Mouse (Mus musculus) forebrain, embryonic 14.5 days (tissue): ENCODE data around the gene Lmcd1. TPM values are rescaled to one million over a fixed set of nuclear protein-coding genes. Genes with fewer than 3 reads are reported as not detected.

ENCODE experiments used
- ATAC-seq: fragments of 200-750 bp; cut with Nextera tagmentation; 2 replicates; pipeline ENCODE4 v1.8.0; 2017; ENCODE audit warnings: mild to moderate bottlenecking, moderate library complexity
- DNase-seq: peaks from one replicate; pipeline ENCODE4 v3.0.0-alpha.2; 2015; ENCODE audit warnings: low spot score
- H3K27ac ChIP-seq: fragments of 300-500 bp; sonication (generic); 2 replicates; pipeline ENCODE4 v1.5.1; 2014; ENCODE audit warnings: low read depth, mild to moderate bottlenecking, control low read depth, low read length, moderate library complexity
- H3K27me3 ChIP-seq: fragments of 300-500 bp; sonication (generic); replicated peaks from 2 replicates; pipeline ENCODE4 v1.6.1; 2014; ENCODE audit warnings: low read length, control low read depth, mixed read lengths; ENCODE audit not compliant: control insufficient read depth, insufficient read depth
- H3K36me3 ChIP-seq: fragments of 300-500 bp; sonication (generic); 2 replicates; pipeline ENCODE4 v1.6.1; 2014; ENCODE audit warnings: low read length, control low read depth; ENCODE audit not compliant: control insufficient read depth, insufficient read depth
- H3K4me1 ChIP-seq: fragments of 300-500 bp; sonication (generic); 2 replicates; pipeline ENCODE4 v1.6.1; 2014; ENCODE audit warnings: antibody characterized with exemption, low read length, control low read depth; ENCODE audit not compliant: control insufficient read depth, insufficient read depth
- H3K4me2 ChIP-seq: fragments of 300-500 bp; sonication (generic); 2 replicates; pipeline ENCODE4 v1.6.1; 2014; ENCODE audit warnings: mild to moderate bottlenecking, control low read depth, low read length
- H3K4me3 ChIP-seq: fragments of 300-500 bp; sonication (generic); 2 replicates; pipeline ENCODE4 v1.5.1; 2014; ENCODE audit warnings: low read depth, low read length, control low read depth
- H3K9ac ChIP-seq: fragments of 300-500 bp; sonication (generic); 2 replicates; pipeline ENCODE4 v1.6.1; 2014; ENCODE audit warnings: mild to moderate bottlenecking, low read length, control low read depth, moderate library complexity
- H3K9me3 ChIP-seq: fragments of 300-500 bp; sonication (generic); replicated peaks from 2 replicates; pipeline ENCODE4 v1.6.1; 2016; ENCODE audit warnings: low read length, control low read depth, mixed read lengths; ENCODE audit not compliant: control insufficient read depth
- WGBS: fragments of 180-500 bp; shearing (Covaris S2); extraction: QIAGEN DNeasy Blood & Tissue Kit; methylation state at CpG from one replicate; pipeline ENCODE4 v1.1.7; 2014; 5-methylcytosine and 5-hydroxymethylcytosine counted together
- polyA plus RNA-seq: library from polyadenylated mRNA; unstranded; fragments of >200 nt; fragmentation: Nextera tagmentation; extraction: Ambion mirVana; gene quantifications from 2 replicates; pipeline ENCODE4 v1.2.1, GENCODE M21; 2014

Gene Lmcd1
- polyA plus RNA-seq, 1 experiment from 2014 or later: 16.7 TPM

DNA sequence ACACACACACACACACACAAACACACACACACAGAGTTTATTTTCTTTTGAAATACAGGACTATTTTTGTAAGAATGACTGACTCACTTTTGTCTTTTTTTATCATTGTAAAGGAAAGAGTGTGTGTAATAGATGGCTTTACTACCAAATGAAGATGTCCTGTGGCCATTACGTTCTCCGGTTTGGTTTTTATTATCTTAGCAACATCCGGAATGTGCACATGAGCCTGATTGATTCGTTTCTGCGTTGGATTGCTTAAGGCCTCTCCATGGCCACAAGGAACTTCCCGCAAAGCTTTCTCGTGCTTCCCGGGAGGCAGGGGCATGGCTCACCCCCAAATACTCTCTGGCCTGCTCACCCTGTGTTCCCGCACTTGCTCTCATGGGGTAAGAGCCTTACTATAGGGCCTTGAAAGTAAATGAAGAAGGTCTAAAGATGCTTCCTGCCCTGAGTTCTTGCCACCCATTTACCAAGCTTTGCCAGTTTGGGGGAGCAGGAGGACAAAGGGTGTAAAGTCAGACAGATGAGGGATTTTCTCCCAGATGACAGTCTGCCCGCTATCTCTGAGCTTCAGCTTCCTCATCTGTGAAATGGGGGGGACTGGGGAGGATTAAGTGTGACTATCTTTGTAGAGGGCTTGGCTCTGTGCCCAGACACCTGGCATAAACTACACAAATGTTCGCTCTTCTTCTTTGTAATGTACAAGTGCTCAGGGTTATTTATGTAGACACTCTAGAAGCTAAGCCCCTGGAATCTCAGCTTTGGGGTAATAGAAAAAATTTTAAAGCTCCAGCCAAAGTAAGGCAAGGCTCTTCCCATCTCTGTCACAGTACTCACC lies 18.0 kb upstream of the Lmcd1 start:
- Histone ChIP-seq H3K27me3 (no peaks in the 10 kb centered on the region), H3K4me1 (no peaks in the 10 kb centered on the region), H3K27ac (no peak overlapping the region), H3K9me3 (no peaks in the 10 kb centered on the region), H3K36me3 (no peaks in the 10 kb centered on the region), H3K4me2 (no peak overlapping the region), H3K4me3 (no peak overlapping the region), H3K9ac (no peak overlapping the region)
- DNase-seq (peak; percentile 8), ATAC-seq (no peak)
- WGBS: 81% methylated on average over 11 of the region's 11 CpGs

DNA sequence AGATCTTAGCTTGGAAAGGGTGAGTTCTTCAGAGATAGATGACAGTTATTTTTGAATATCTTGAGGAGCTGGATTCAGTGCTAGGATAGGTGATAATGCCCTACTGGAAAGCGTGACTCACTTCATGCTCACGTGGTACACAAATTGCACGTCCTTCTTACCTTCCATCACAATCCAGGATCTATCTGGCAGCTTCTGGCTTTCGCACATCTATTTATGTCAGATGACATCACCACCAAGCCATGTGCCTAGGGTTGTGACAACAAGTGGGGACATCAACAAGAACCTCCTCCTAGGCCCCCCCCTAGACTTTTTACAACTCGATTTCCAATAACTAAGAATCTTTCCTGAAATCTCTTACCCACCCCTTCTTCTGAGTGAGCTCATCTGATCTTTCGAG lies 17.0 kb upstream of the Lmcd1 start:
- Histone ChIP-seq H3K4me2 (no peak overlapping the region), H3K4me1 (no peaks in the 10 kb centered on the region), H3K9ac (no peak overlapping the region), H3K4me3 (no peak overlapping the region), H3K9me3 (no peaks in the 10 kb centered on the region), H3K27me3 (no peaks in the 10 kb centered on the region), H3K27ac (no peak overlapping the region), H3K36me3 (no peaks in the 10 kb centered on the region)
- ATAC-seq (no peak), DNase-seq (no peak)
- WGBS: 88% methylated on average over 6 of the region's 6 CpGs

DNA sequence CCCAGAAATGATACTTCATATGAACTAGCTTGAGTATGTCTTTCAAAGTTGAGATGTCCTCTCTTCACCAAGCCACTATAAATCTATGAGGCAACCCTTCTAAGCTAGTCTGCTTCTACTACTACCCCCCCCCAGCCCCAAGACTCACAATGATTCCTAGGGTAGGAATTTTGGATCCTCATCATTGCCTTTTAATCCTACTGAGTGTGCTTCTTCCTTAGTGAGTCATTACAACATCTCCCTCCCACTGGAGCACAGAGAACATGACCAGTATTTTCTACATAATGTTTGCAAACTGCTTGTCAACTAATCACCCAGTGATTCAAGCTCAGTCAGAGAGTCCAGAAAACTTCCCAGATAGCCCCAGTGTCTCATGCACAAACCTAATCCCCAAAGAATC lies 12.5 kb upstream of the Lmcd1 start:
- no peaks in the 10 kb centered on the region for H3K4me1 ChIP-seq
- H3K9me3 ChIP-seq: no peaks in the 10 kb centered on the region
- DNase-seq (no peak), ATAC-seq (no peak)
- H3K36me3 ChIP-seq: no peaks in the 10 kb centered on the region
- no peak overlapping the region for H3K9ac ChIP-seq
- no peak overlapping the region for H3K4me2 ChIP-seq
- no peak overlapping the region for H3K27ac ChIP-seq
- no peaks in the 10 kb centered on the region for H3K27me3 ChIP-seq
- no peak overlapping the region for H3K4me3 ChIP-seq

DNA sequence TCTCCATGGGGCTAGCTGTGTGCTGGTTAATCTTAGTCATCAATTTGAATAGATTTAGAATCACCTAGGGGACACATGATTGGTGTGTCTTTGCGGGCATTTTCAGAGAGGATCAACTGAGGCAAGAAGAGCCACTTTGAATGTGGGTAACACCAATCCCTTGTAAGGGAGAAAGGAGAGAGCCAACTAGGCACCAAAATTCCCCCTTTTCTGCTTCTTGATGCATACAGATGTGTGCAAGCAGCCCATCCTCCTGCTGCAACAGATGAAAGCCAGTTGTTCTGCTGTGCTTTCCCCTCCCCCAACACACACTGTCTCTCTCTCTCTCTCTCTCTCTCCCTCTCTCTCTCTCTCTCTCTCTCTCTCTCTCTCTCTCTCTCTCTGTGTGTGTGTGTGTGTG lies 9.2 kb upstream of the Lmcd1 start:
- 90% methylated on average over 1 of the region's 1 CpGs for WGBS
- ATAC-seq: no peak
- H3K4me2 ChIP-seq: no peak overlapping the region
- no peak overlapping the region for H3K4me3 ChIP-seq
- no peak for DNase-seq
- H3K9me3 ChIP-seq: no peaks in the 10 kb centered on the region
- no peaks in the 10 kb centered on the region for H3K27me3 ChIP-seq
- H3K4me1 ChIP-seq: peaks cover 5% of the 10 kb centered on the region; the same call in 1 of the 2 replicates
- no peak overlapping the region for H3K27ac ChIP-seq
- no peaks in the 10 kb centered on the region for H3K36me3 ChIP-seq
- no peak overlapping the region for H3K9ac ChIP-seq

DNA sequence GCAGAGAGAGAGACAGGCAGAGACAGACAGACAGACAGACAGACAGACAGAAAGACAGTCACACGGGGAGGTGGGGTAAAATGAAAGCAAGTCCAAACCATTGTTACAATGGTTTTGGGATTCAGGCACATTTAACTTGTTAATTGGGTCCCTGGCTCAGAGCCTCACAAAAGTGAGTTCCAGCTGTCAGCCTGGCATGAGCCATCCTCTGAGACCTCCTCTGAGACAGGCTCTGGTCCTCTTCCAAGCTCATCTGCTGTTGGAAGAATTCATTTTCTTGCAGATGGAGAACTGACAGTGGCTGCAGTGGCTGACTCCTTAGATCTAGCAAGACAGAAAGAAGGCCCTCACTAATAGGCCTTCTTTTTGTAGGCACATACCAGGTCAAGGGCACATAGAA lies 6.9 kb upstream of the Lmcd1 start:
- WGBS: 20% methylated on average over 1 of the region's 1 CpGs
- ATAC-seq: peak; percentile 74

DNA sequence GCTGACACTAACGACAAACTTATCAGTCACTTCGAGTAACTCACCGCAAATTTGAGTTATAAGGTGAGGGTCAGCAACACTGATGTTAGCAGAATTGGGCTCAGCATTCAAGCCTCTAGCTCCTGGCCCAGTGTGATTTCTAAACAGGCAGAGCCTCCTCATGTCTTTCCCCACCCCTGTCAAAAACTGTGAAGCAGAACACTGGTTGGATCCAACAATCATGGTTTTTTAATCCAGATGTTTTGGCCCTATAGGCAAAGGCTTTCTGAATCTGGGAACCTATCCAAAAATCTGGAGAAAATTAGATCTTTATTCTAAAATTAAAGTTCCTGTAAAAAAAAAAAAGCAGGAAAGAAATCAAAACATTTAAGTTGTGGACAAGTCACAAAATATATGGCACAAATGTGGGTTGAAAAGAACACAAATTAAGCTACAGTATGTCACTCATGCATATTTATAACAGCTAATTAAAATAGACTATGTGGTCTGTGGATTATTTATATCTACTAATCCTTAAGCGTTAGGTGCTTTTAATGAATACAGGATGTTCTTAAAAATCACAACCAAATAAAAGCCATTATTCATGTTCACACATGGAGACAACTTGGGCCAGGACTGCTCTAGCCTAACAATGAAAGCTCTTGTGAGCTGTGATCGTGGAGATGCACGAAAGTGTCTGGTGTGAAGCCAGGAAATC lies 5.7 kb upstream of the Lmcd1 start:
- no peak overlapping the region for H3K4me2 ChIP-seq
- 0 out of 2 replicates have a peak, but pooled peaks have one; percentile 11 for ATAC-seq
- 52% methylated on average over 6 of the region's 6 CpGs for WGBS

More for the DNA sequence above, 6.9 kb upstream of the Lmcd1 start:
- Histone ChIP-seq H3K4me3 (no peak overlapping the region), H3K36me3 (no peaks in the 10 kb centered on the region), H3K27me3 (no peaks in the 10 kb centered on the region), H3K27ac (peak overlapping the region; percentile 16; the same call in 1 of the 2 replicates), H3K4me1 (peaks cover 5% of the 10 kb centered on the region; the same call in 1 of the 2 replicates), H3K4me2 (no peak overlapping the region), H3K9ac (no peak overlapping the region), H3K9me3 (no peaks in the 10 kb centered on the region)
- peak; percentile 82 for DNase-seq

DNA sequence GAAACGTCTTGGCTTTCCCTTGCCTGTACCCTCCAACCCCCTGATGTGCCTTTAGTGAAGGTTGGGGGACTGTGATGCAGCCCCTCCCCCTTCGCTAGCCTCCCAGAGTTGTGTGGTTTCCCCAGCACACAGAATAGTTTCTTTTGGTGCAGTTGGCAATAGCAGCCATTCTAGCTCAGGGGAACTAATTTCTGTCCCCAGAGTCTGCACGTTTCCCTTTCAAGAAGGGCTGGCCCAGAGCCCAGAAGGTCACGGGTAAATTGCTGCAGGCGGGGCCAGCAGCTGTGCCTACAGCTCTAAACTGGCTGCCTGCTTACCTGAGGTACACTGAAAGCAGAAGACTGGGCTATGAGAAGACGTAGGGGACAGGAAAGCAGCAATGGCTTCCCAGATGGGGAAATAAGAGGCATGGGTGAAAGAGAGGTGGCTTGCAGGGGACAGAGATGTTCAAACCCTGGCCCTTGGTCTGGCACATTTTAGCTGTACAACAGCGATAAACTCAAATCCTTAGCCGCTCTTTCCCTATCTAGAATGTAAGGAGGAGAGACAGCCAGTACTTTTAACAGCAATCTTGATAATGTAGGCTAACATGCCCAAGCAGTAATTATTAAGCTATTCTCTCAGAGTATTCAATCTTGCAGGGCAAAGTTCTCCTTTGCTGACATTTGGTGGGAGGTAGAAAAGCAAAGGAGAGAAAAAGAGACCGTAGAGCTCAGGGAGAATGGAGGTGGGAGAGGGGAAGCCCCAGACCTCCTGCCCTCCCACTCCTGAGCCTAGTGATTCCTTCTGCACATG lies 900 bp downstream of the Lmcd1 start:
- Histone ChIP-seq H3K36me3 (no peaks in the 10 kb centered on the region), H3K4me2 (peak overlapping the region; percentile 65), H3K27ac (peak overlapping the region; percentile 82), H3K4me3 (peak overlapping the region; percentile 27; the same call in 1 of the 2 replicates), H3K9ac (no peak overlapping the region), H3K27me3 (no peaks in the 10 kb centered on the region), H3K9me3 (no peaks in the 10 kb centered on the region), H3K4me1 (peaks cover 20% of the 10 kb centered on the region)
- peak; percentile 88 for ATAC-seq
- DNase-seq: peak; percentile 91
- WGBS: 20% methylated on average over 9 of the region's 9 CpGs

More for the DNA sequence above, 5.7 kb upstream of the Lmcd1 start:
- H3K27ac ChIP-seq: no peak overlapping the region
- H3K4me3 ChIP-seq: no peak overlapping the region
- no peaks in the 10 kb centered on the region for H3K27me3 ChIP-seq
- H3K9ac ChIP-seq: no peak overlapping the region
- peaks cover 5% of the 10 kb centered on the region; the same call in 1 of the 2 replicates for H3K4me1 ChIP-seq
- no peaks in the 10 kb centered on the region for H3K9me3 ChIP-seq
- DNase-seq: peak; percentile 41
- no peaks in the 10 kb centered on the region for H3K36me3 ChIP-seq

DNA sequence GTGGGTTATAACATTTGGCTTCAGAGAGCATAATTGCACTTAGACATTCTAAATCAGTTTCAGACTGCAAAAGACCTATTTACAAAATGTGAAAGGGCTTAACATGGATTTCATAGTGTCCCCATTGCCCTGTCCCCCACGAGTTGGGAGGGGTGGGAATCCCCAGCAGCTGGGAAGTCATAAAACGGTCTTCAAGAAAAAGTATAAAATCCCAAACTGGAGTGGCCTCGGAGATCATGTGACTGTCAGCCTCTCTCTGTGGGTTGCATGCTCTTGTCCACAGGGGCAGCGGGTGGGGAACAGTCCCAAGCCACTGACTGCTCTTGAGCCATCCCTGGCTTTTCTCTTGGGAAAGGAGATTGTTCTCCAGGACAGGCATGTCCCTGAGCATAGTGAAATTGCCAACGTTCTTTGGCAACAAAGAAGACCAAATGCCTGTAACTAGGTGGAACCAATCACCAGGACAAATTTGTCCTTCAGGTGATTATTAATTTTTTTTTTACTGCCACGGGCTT lies 2.2 kb downstream of the Lmcd1 start:
- Histone ChIP-seq H3K27ac (no peak overlapping the region), H3K9ac (no peak overlapping the region), H3K9me3 (no peaks in the 10 kb centered on the region), H3K4me2 (no peak overlapping the region), H3K4me1 (peaks cover 20% of the 10 kb centered on the region), H3K36me3 (no peaks in the 10 kb centered on the region), H3K27me3 (no peaks in the 10 kb centered on the region), H3K4me3 (no peak overlapping the region)
- ATAC-seq: no peak
- 80% methylated on average over 6 of the region's 6 CpGs for WGBS
- DNase-seq: no peak
